Mouse (Mus musculus): Measurements from ENCODE around the gene Rpl36-ps4. TPM values are rescaled to one million over a fixed set of nuclear protein-coding genes. Genes with fewer than 3 reads are reported as not detected.

The Rpl36-ps4 gene
- polyA plus RNA-seq, 1 experiment from 2014 or later, result not detected

GRCm38 (mm10) chr17:87876295-87877000 is 44.3 kb upstream of the Rpl36-ps4 start:
- Histone ChIP-seq H3K36me3 (ENCODE audit: control insufficient read depth, insufficient read depth, low read length) (no peaks in the 10 kb centered on the region), H3K27ac (replicated peaks) (no peak overlapping the region), H3K4me3 (ENCODE audit: low read depth, low read length) (no peak overlapping the region), H3K9me3 (ENCODE audit: control insufficient read depth, low read length) (no peaks in the 10 kb centered on the region), H3K4me2 (replicated peaks; ENCODE audit: low read depth) (no peak overlapping the region), H3K9ac (ENCODE audit: low read length) (no peak overlapping the region), H3K4me1 (replicated peaks; ENCODE audit: control insufficient read depth, insufficient read depth) (no peaks in the 10 kb centered on the region), H3K27me3 (ENCODE audit: control insufficient read depth, insufficient read depth, low read length) (no peaks in the 10 kb centered on the region)
- peak; percentile 35 for DNase-seq (ENCODE audit: low spot score)
- peak; percentile 62; the same call in 1 of the 2 replicates for ATAC-seq (ENCODE audit: low FRiP score, low TSS enrichment)
- 77% methylated on average over 11 of the region's 11 CpGs for WGBS
- TF ChIP-seq EP300 (optimal IDR thresholded peaks at IDR 0.05) (no peak), CTCF (IDR thresholded peaks at IDR 0.05; ENCODE audit: low read depth) (no peak)

DNA sequence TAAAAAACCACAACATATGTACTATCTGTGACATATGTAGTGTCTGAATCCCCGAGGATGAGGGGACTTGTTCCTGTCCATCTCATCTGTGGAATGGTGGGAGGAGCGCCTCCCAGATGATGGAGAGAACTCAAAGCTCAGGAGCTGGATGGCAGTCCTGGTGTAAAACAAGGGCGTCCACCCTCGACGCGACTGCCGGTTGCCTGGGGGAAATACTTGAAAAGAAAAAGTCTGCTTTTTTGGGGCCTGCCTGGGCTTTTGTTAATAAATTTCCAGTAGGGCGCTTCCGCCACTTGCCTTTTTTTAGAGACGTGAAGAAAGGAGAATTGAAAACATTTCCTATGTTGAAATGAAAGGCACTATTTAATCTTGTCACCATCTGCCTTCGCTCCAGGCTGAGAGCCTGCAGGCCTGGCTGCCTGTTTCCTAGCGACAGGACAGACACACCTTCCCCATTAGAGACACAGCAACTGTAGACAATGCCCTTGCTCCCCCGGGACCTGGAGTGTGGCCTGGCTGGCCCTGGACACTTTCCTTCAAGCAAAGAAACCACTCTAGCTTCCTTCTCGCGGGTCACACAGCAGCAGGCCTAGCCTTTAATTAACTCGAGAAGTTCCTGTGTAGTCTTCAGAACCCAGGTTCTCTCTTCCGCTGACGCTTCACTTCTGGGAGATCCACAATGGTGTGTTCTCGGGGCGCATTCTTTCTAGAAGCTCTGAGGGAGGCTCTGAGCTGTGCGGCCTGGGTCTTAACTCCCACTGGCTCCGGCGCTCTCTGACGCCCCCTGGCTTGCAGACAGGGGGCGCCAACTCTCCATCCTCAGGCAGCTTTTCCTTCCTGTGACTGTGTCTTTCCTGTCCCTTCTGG is 43.3 kb upstream of the Rpl36-ps4 start:
- TF ChIP-seq CTCF (IDR thresholded peaks at IDR 0.05; ENCODE audit: low read depth) (peak; percentile 69), EP300 (optimal IDR thresholded peaks at IDR 0.05) (no peak)
- Histone ChIP-seq H3K36me3 (ENCODE audit: control insufficient read depth, insufficient read depth, low read length) (no peaks in the 10 kb centered on the region), H3K9me3 (ENCODE audit: control insufficient read depth, low read length) (no peaks in the 10 kb centered on the region), H3K27me3 (ENCODE audit: control insufficient read depth, insufficient read depth, low read length) (no peaks in the 10 kb centered on the region), H3K27ac (replicated peaks) (no peak overlapping the region), H3K4me3 (ENCODE audit: low read depth, low read length) (no peak overlapping the region), H3K4me2 (replicated peaks; ENCODE audit: low read depth) (no peak overlapping the region), H3K4me1 (replicated peaks; ENCODE audit: control insufficient read depth, insufficient read depth) (no peaks in the 10 kb centered on the region), H3K9ac (ENCODE audit: low read length) (no peak overlapping the region)
- WGBS, result 31% methylated on average over 25 of the region's 25 CpGs
- ATAC-seq (ENCODE audit: low FRiP score, low TSS enrichment), result no peak
- DNase-seq (ENCODE audit: low spot score), result peak; percentile 40

DNA sequence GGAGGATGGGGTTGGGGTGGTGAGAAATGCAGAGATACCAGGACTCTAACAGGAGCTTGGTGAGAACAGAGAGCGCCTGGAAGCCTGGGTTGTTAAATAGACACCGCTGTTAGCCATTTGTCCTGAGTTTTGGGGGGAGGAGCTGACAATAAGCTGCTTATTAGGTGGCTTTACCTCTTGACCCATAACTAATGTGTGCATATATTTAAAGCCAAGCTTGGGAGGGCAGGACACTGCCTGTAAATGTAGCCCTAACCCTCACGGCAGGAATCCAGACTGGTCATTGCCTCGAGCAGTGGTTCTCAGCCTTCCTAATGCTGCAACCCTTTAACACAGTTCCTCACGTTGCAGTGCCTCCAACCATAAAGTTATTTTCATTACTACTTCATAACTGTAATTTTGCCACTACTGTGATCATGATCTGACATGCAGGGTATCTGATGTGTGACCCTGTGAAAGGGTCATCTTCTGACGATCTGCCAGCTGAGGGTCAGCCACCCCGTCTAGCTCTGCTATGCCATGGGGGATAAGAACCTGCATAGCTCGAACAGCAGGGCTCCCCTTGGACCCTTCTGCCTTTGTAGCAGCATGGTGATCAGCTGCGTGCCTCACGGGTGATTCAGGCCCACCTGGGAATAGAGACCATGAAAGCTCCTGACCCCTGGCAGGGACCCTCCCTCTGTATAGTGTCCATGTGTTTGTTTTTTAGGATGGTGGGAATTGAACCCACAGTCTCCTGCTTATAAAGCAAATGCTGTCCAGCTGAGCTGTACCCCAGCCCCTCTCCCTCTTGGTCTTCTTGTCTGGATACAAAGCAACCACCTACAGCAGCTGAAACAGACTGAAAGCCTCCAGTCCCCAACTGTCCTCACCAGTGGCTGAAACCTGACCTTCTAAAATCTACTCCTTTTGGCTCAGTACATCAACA is 42.0 kb upstream of the Rpl36-ps4 start:
- 78% methylated on average over 10 of the region's 10 CpGs for WGBS

DNA sequence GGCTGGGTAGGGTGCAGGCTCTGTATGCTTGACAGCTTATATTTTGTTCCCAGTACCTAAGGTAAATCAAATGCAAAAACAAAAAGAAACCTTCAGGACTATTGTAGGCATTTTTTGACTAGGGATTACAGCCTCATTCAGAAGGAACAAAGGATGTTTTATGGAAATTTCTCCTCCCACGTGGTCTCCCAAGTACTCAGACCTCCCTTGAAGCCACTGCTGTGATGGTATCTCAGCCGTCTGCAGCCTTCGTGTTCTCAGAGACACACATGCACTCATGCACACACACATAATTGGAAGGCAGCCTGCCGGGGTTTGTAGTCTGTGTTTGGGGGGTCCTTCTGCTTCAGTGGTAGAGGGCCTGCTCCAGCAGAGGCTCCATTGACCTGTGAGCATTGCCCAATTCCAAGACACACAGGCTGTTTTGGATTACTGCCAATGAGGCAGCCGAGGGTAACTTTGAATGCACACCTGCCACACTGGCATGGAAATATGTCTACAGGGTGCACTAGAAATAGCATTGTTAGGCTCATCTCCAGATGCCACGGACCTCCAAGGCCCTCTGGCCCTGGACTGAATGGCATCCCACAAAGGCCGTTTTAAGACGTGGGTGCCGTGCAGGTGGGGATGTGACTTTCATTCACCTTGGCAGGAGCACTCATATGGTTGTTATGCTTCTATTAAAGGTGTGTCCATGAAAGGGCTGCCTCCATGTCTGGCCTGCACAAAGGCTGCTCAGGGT is 41.1 kb upstream of the Rpl36-ps4 start:
- H3K9me3 ChIP-seq (ENCODE audit: control insufficient read depth, low read length), result no peaks in the 10 kb centered on the region
- no peaks in the 10 kb centered on the region for H3K27me3 ChIP-seq (ENCODE audit: control insufficient read depth, insufficient read depth, low read length)
- no peak overlapping the region for H3K4me2 ChIP-seq (replicated peaks; ENCODE audit: low read depth)
- no peak overlapping the region for H3K4me3 ChIP-seq (ENCODE audit: low read depth, low read length)
- 54% methylated on average over 9 of the region's 9 CpGs for WGBS
- TF ChIP-seq EP300 (optimal IDR thresholded peaks at IDR 0.05) (no peak), CTCF (IDR thresholded peaks at IDR 0.05; ENCODE audit: low read depth) (no peak)
- ATAC-seq (ENCODE audit: low FRiP score, low TSS enrichment) (no peak), DNase-seq (ENCODE audit: low spot score) (peak; percentile 12)
- H3K36me3 ChIP-seq (ENCODE audit: control insufficient read depth, insufficient read depth, low read length), result no peaks in the 10 kb centered on the region
- H3K27ac ChIP-seq (replicated peaks), result no peak overlapping the region
- no peak overlapping the region for H3K9ac ChIP-seq (ENCODE audit: low read length)
- no peaks in the 10 kb centered on the region for H3K4me1 ChIP-seq (replicated peaks; ENCODE audit: control insufficient read depth, insufficient read depth)

More for the DNA sequence above, 42.0 kb upstream of the Rpl36-ps4 start:
- H3K4me1 ChIP-seq (replicated peaks; ENCODE audit: control insufficient read depth, insufficient read depth), result no peaks in the 10 kb centered on the region
- no peaks in the 10 kb centered on the region for H3K9me3 ChIP-seq (ENCODE audit: control insufficient read depth, low read length)
- no peak overlapping the region for H3K27ac ChIP-seq (replicated peaks)
- no peak overlapping the region for H3K4me2 ChIP-seq (replicated peaks; ENCODE audit: low read depth)
- ATAC-seq (ENCODE audit: low FRiP score, low TSS enrichment) (no peak), DNase-seq (ENCODE audit: low spot score) (peak; percentile 8)
- no peaks in the 10 kb centered on the region for H3K27me3 ChIP-seq (ENCODE audit: control insufficient read depth, insufficient read depth, low read length)
- TF ChIP-seq EP300 (optimal IDR thresholded peaks at IDR 0.05), result no peak
- no peak for TF ChIP-seq CTCF (IDR thresholded peaks at IDR 0.05; ENCODE audit: low read depth)
- H3K4me3 ChIP-seq (ENCODE audit: low read depth, low read length), result no peak overlapping the region
- no peaks in the 10 kb centered on the region for H3K36me3 ChIP-seq (ENCODE audit: control insufficient read depth, insufficient read depth, low read length)
- H3K9ac ChIP-seq (ENCODE audit: low read length), result no peak overlapping the region

DNA sequence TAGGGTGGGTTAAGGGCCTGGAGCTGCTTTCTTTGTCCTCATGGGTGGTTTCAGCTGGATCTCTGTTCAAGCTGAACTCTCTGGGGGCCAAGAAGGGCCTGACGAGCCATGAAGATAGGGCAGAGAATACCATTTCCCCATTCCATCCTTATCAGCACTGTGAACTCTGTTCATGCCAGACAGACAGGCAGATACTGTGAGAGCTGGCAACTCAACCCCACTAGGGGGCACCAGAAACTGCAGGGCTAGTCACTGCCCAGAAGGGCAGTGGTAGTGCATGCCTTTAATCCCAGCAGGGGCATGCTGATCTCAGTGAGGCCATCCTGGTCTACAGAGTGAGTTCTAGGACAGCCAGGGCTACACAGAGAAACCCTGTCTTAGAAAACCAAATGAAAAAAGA is 38.2 kb upstream of the Rpl36-ps4 start:
- no peak overlapping the region for H3K4me3 ChIP-seq (ENCODE audit: low read depth, low read length)
- no peaks in the 10 kb centered on the region for H3K4me1 ChIP-seq (replicated peaks; ENCODE audit: control insufficient read depth, insufficient read depth)
- H3K9me3 ChIP-seq (ENCODE audit: control insufficient read depth, low read length), result no peaks in the 10 kb centered on the region
- peak; percentile 77 for TF ChIP-seq CTCF (IDR thresholded peaks at IDR 0.05; ENCODE audit: low read depth)
- TF ChIP-seq EP300 (optimal IDR thresholded peaks at IDR 0.05), result no peak
- peak; percentile 63 for DNase-seq (ENCODE audit: low spot score)
- no peak overlapping the region for H3K4me2 ChIP-seq (replicated peaks; ENCODE audit: low read depth)
- H3K27ac ChIP-seq (replicated peaks), result no peak overlapping the region
- no peak overlapping the region for H3K9ac ChIP-seq (ENCODE audit: low read length)
- no peaks in the 10 kb centered on the region for H3K27me3 ChIP-seq (ENCODE audit: control insufficient read depth, insufficient read depth, low read length)
- peak; percentile 71 for ATAC-seq (ENCODE audit: low FRiP score, low TSS enrichment)
- no peaks in the 10 kb centered on the region for H3K36me3 ChIP-seq (ENCODE audit: control insufficient read depth, insufficient read depth, low read length)
- 25% methylated on average over 1 of the region's 1 CpGs for WGBS
